Mouse (Mus musculus): ENCODE measurements around the gene Itgb8. TPM values are rescaled to one million over a fixed set of nuclear protein-coding genes. Genes with fewer than 3 reads are reported as not detected.

The Itgb8 gene
- total RNA-seq, 2 experiments from 2014 or later: 2.5 to 3.0 TPM

DNA sequence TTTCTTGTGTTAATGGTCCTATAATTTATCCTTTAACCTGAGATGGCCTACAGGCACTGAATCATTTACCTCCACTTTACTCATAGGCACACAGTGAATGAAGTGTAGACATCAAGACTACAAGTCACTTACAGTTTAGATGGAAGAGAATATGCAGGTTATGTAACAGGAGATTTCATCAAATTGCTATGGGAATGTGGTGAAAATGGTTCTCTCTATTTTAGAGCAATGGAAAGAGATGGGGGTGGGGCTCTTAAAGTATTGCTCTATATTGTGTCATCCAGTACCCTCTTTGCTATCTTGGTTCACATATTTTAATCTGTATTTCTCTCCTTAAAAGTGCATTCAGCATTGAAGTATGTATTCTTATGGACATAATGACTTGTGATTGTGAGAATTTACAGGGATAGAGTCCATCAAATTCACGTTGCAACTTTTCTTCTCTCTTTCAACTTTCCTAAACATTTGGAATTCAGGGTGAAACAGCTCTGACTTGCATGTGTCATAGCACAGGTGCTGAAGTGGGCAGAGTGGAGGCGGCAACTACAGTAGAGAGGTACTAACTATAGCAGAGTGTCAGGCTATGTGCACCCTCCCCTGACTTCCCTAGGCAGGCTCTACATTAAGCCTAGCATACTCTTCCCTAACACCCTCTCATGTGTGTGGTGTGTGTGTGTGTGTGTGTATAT lies 29.1 kb downstream of the Itgb8 start:
- no peak for DNase-seq

DNA sequence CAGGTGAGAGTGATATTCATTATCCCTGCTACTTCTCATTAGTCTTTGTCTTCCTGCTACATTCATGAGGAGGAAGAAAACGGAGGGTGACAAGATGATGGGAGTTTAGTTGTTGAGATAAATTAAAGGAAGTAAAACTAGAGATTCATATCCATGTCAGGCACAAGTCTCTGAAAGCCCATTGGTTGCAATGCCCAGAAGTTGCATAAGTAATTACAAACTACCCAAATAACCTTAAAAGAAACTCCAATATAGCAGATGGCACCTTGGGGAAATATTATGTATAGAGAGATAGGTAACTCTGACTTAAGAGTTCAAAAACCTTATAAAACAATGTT lies 31.2 kb downstream of the Itgb8 start:
- DNase-seq: no peak

- DNase-seq: peak; percentile 36 to 50
Observed at GRCm38 (mm10) chr12:119206711-119207463, 31.7 kb downstream of the Itgb8 start.

- no peak for DNase-seq
Observed at GRCm38 (mm10) chr12:119204411-119204810, 34.2 kb downstream of the Itgb8 start.

GRCm38 (mm10) chr12:119202766-119203165 lies 35.8 kb downstream of the Itgb8 start:
- no peak for DNase-seq

GRCm38 (mm10) chr12:119195145-119195544 lies 43.5 kb downstream of the Itgb8 start:
- no peak for DNase-seq

DNA sequence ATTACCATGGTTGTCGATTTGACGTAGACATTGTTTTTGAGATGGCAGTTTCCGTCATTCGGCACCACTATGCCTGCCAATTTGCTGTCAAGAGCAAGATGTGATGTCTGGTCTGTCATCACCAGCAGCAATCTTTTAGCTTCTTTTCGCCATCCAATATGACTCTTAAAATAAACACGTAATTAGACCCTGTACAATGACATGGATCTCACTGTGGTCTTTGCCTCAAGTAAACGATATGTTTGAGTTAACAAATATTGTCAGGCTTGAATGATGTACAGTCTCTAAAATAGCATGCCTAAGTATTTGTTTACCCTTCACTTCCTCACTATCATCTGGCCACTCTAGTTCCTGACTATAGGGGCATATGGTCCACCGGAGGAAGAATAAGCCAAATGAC lies 48.8 kb downstream of the Itgb8 start:
- no peak for DNase-seq

DNA sequence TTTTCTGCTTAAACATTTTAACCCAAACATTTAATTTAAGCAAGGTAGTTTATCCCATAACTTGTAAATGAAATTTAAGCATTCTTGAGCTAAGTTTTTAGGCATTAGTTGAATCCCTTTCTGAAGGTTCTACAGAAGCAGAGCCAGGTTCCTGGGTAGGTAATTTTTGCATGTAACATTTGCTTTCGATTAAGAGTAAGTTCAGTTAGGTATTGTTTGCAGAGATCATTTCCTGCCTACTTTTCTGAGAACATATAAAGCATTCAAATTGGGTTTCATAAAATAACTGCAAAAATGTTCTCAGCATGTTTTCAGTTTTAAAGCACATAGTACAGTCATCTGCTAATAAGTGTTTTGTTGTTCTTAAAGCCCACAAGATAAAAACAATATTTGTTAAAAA lies 53.2 kb downstream of the Itgb8 start:
- no peak for DNase-seq

DNA sequence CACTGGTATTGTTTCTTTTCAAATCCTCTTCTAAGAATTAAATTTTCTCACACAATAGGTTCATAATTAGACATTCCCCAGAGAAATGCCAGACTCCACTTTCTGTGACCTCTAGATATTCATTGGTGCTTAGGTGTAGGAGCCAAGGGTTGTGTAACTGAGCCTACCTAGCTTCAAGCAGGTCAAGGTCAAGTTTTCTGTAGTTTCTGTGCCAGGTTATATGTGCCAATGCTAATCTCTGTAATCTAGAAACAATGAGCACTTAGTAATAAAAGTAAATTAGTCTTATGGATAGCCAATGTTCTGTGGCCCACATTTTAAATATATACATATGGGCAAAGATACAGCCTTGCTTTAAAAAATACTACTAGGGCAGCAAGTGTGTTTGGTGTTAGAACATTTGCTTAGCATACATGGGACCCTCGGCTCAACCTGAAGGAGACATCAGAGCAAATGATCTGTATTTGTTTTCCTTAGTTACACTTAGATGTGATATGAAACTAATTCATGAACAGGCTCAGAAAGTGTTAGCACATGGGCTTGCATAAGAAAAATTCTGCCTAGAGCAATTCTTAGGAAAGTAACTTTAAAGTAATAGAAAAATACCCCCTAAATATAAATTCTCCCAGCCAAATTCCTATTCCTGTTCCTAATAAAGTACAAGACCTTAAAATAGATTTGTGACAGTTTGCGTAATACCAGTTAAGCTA lies 56.2 kb downstream of the Itgb8 start:
- no peak for DNase-seq

DNA sequence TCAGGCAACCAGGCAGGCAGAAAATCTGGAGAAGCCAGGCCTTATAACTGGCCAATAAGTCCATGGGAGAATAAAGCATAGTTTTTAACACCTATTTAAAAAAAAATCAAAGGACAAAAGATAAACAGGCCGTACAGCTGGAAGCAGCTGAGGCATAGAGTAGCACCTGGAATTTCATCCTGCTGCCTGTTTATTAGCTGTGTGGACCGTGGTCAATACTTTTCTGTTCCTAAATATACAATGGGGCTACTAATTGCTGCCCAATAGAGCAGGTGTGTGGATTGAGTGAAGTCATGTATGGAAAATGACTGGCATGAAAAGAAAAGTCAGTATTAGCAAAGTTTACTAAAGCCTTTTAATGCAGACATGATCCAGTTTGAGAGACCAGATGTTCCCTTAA lies 62.6 kb downstream of the Itgb8 start:
- no peak for DNase-seq

DNA sequence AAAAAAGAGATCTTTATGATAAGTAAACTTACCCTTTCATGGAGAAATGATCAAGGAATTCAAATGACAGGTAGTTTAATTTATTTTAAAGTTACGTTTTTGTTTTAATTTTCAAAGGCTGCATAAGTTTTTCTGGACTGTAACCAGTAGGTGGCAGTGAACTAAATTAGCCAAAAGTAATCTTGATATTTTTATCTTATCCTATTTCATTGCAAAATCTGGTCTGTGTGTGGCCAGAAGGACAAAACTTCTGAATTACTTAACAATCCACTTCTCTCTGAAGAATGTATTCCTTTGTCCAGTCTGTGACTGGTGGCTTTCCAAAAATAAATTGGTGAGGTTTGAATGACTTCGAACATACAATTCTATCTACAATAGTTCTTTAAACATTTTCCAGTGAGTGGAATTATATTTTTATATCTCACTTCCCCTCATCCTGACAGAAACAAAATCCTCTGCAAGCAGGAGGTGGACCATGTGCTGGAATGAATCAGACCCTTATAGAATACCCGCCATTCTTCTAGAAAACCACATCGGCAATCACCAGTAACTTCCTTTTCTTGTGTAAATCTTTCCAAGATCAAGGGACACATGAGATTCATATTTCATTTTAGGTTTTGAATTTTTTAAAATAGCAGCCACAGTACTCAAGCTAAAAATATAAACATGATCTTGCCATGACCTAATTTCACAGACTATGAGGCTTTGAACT lies 68.6 kb downstream of the Itgb8 start:
- DNase-seq: no peak

DNA sequence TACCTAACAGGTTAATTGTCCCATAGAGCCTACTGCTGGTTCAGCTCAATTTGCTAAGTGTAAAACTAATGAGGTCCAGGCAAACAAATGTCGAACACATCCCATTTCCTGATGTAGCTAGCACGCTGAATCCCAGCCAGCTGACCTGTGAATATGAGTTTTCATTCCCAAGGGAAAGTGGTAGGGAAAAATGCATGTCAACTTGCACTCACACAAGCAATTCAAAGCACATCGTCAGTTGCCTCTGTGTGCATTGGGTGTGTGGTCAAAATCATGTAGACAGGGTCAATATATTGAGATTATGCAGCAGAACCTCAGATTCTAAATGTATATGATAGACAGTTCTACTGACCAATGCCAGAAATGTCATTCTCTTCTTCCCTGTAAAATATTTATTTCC lies 69.5 kb downstream of the Itgb8 start:
- no peak for DNase-seq

GRCm38 (mm10) chr12:119165115-119165514 lies 73.5 kb downstream of the Itgb8 start:
- no peak for DNase-seq

GRCm38 (mm10) chr12:119164672-119165071 lies 73.9 kb downstream of the Itgb8 start:
- DNase-seq: no peak

- peak in 1 of 2 experiments; percentile 16 for DNase-seq
Observed at GRCm38 (mm10) chr12:119164176-119164575, 74.4 kb downstream of the Itgb8 start.

DNA sequence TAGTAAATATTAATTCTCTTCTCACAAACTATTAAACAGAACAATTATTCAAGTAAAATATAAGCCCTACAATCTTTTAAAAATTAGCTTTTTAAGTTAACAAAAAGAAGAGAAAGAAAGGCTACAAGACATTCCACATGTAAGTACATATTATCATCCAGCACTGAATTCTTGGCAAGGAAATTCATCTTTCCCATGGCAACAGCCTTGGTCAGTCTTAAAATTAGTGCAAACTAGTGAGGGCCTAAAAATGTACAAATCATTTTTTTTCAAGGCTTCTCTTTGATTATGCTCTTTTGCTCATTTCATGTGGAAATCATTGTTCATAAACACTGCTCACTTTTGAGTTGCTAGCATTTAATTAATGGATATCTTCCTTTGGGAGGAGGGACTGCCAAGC lies 77.8 kb downstream of the Itgb8 start:
- peak; percentile 46 to 58 for DNase-seq

DNA sequence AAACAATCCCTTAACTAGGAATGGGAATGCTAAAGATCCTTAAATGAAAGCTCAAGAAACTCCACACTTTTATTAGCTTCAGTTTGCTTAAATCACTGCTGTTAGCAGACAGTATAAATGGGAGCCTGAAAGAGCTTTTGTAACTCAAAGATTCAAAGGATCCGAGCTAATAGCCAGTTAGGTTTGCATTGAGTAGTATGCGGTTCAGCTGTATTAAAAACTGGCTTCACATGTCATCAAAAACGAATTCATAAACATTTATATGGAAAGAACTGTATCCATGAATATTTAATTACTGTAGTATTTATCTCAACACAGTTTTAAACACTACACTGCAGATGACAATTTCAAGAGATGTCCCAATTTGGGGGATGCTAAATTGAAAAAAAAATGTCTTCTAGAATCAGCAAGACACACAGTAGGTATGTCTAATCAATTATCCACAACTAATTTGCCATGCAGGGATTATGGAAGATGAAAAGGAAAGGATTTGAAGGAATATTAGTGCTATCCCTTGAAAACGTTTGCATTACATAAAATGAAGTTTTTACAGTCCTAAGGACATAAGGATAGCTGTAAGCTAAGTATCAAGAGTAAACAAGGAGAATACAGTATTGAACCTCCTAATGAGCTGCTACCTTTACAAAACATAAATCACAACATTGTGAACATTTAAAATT lies 79.2 kb downstream of the Itgb8 start:
- DNase-seq: no peak

- no peak for DNase-seq
Observed at GRCm38 (mm10) chr12:119157686-119158085, 80.9 kb downstream of the Itgb8 start.

DNA sequence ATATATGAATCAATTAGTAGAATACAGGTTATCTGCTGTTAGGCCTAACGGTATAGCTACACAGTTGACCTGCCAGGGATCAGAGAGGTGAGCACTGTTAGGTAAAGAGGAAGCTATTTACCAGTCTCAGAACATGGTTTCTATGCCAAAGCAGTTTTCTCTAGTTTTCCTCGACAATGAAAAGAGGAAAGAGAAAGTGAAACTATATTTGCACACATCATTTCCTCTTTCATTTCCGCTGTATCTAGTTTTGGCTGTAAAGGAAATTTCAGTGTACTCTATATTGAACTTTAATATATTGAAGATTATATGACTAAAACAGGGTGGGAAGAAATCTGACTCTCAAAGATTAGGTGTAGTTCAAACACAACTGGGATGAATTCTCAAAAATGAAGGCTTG lies 81.5 kb downstream of the Itgb8 start:
- no peak for DNase-seq

DNA sequence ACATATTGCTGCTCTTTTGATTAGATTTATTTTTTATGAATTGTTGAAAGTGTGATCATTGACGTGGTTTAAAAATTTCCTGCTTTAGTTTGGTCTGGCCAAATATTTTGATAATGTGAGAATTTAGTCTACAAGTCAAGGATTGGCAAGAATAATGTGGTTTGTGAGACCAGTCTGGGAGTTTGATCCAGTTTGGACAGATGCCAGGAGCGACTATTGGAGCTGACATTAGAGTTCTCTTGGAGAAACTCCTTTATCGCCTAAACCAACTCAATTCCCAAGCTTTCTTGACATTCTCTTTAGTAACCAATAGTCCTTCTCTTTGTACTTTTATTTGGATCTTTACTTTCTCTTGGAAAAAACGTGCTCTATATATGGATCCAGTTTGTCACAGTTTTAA lies 83.0 kb downstream of the Itgb8 start:
- DNase-seq: no peak

- DNase-seq: no peak
Observed at GRCm38 (mm10) chr12:119150956-119151355, 87.6 kb downstream of the Itgb8 start.

- DNase-seq: no peak
Observed at GRCm38 (mm10) chr12:119147753-119148152, 90.8 kb downstream of the Itgb8 start.

All from adrenal gland, postnatal 36 days (tissue).